Mouse (Mus musculus): ENCODE results near the gene Gpx5. TPM values are rescaled to one million over a fixed set of nuclear protein-coding genes. Genes with fewer than 3 reads are reported as not detected.

The Gpx5 gene
- not detected for polyA plus RNA-seq (2014; fragmentation: Illumina TruSeq; extraction: RNeasy Lipid Tissue Mini Kit (QIAGEN cat#74804); ENCODE audit: low read depth, low replicate concordance)

GRCm38 (mm10) chr13:21292631-21293030 lies at the start of gene Gpx5:
Gene Gpx5 (minus strand): TSS chr13:21292731.

GRCm38 (mm10) chr13:21311926-21312325 lies 19.4 kb upstream of the Gpx5 start, which contains the start of gene Gpx6:
Gene Gpx6 (plus strand): TSS chr13:21312125.

Other genes with a start within 250 kb of the Gpx5 start
- gene Olfr1370, start 217.8 kb downstream of the Gpx5 start, polyA plus RNA-seq (2014; fragmentation: Illumina TruSeq; extraction: RNeasy Lipid Tissue Mini Kit (QIAGEN cat#74804); ENCODE audit: low read depth, low replicate concordance) = not detected
- gene Olfr1369-ps1, start 181.2 kb downstream of the Gpx5 start, polyA plus RNA-seq (2014; fragmentation: Illumina TruSeq; extraction: RNeasy Lipid Tissue Mini Kit (QIAGEN cat#74804); ENCODE audit: low read depth, low replicate concordance) = not detected
- gene Olfr263, start 163.1 kb downstream of the Gpx5 start, polyA plus RNA-seq (2014; fragmentation: Illumina TruSeq; extraction: RNeasy Lipid Tissue Mini Kit (QIAGEN cat#74804); ENCODE audit: low read depth, low replicate concordance) = not detected
- 0.29 TPM for gene Olfr1368, start 146.9 kb downstream of the Gpx5 start, polyA plus RNA-seq (2014; fragmentation: Illumina TruSeq; extraction: RNeasy Lipid Tissue Mini Kit (QIAGEN cat#74804); ENCODE audit: low read depth, low replicate concordance)
- gene Trim27, start 113.3 kb downstream of the Gpx5 start, polyA plus RNA-seq (2014; fragmentation: Illumina TruSeq; extraction: RNeasy Lipid Tissue Mini Kit (QIAGEN cat#74804); ENCODE audit: low read depth, low replicate concordance) = 180 TPM
- 42.6 TPM for gene Gpx6, start 19.4 kb upstream of the Gpx5 start, polyA plus RNA-seq (2014; fragmentation: Illumina TruSeq; extraction: RNeasy Lipid Tissue Mini Kit (QIAGEN cat#74804); ENCODE audit: low read depth, low replicate concordance)
- not detected for gene Olfr1367, start 54.2 kb upstream of the Gpx5 start, polyA plus RNA-seq (2014; fragmentation: Illumina TruSeq; extraction: RNeasy Lipid Tissue Mini Kit (QIAGEN cat#74804); ENCODE audit: low read depth, low replicate concordance)
- 87.2 TPM for gene Zscan12, start 70.1 kb upstream of the Gpx5 start, polyA plus RNA-seq (2014; fragmentation: Illumina TruSeq; extraction: RNeasy Lipid Tissue Mini Kit (QIAGEN cat#74804); ENCODE audit: low read depth, low replicate concordance)
- gene Zkscan3, start 110.0 kb upstream of the Gpx5 start, polyA plus RNA-seq (2014; fragmentation: Illumina TruSeq; extraction: RNeasy Lipid Tissue Mini Kit (QIAGEN cat#74804); ENCODE audit: low read depth, low replicate concordance) = 29.9 TPM
- 13.0 TPM for gene Pgbd1, start 148.3 kb upstream of the Gpx5 start, polyA plus RNA-seq (2014; fragmentation: Illumina TruSeq; extraction: RNeasy Lipid Tissue Mini Kit (QIAGEN cat#74804); ENCODE audit: low read depth, low replicate concordance)
- gene Zscan26, start 161.0 kb upstream of the Gpx5 start, polyA plus RNA-seq (2014; fragmentation: Illumina TruSeq; extraction: RNeasy Lipid Tissue Mini Kit (QIAGEN cat#74804); ENCODE audit: low read depth, low replicate concordance) = 21.1 TPM
- 189 TPM for gene Nkapl, start 175.8 kb upstream of the Gpx5 start, polyA plus RNA-seq (2014; fragmentation: Illumina TruSeq; extraction: RNeasy Lipid Tissue Mini Kit (QIAGEN cat#74804); ENCODE audit: low read depth, low replicate concordance)
- gene Zkscan4, start 186.2 kb upstream of the Gpx5 start, polyA plus RNA-seq (2014; fragmentation: Illumina TruSeq; extraction: RNeasy Lipid Tissue Mini Kit (QIAGEN cat#74804); ENCODE audit: low read depth, low replicate concordance) = 0.67 TPM
- gene Gm10065, start 186.7 kb upstream of the Gpx5 start, polyA plus RNA-seq (2014; fragmentation: Illumina TruSeq; extraction: RNeasy Lipid Tissue Mini Kit (QIAGEN cat#74804); ENCODE audit: low read depth, low replicate concordance) = not detected
- 10.2 TPM for gene AK157302, start 202.5 kb upstream of the Gpx5 start, polyA plus RNA-seq (2014; fragmentation: Illumina TruSeq; extraction: RNeasy Lipid Tissue Mini Kit (QIAGEN cat#74804); ENCODE audit: low read depth, low replicate concordance)
- 0.88 TPM for gene Gm11273, start 208.7 kb upstream of the Gpx5 start, polyA plus RNA-seq (2014; fragmentation: Illumina TruSeq; extraction: RNeasy Lipid Tissue Mini Kit (QIAGEN cat#74804); ENCODE audit: low read depth, low replicate concordance)
- gene Zkscan8, start 238.4 kb upstream of the Gpx5 start, polyA plus RNA-seq (2014; fragmentation: Illumina TruSeq; extraction: RNeasy Lipid Tissue Mini Kit (QIAGEN cat#74804); ENCODE audit: low read depth, low replicate concordance) = 9.0 TPM

Data from testis, adult 10 weeks (tissue).